Mouse (Mus musculus) limb, embryonic 14.5 days (tissue): Measurements from ENCODE around the gene L3hypdh. TPM values are rescaled to one million over a fixed set of nuclear protein-coding genes. Genes with fewer than 3 reads are reported as not detected.

Experiments used
- ATAC-seq: fragments of 200-750 bp; cut with Nextera tagmentation; 2 replicates; pipeline ENCODE4 v1.8.0; 2017; ENCODE audit warnings: low read depth, moderate number of reproducible peaks, moderate TSS enrichment; ENCODE audit not compliant: low FRiP score
- DNase-seq: peaks from one replicate; pipeline ENCODE4 v3.0.0-alpha.2; 2015; ENCODE audit warnings: low spot score
- H3K27ac ChIP-seq: fragments of 300-500 bp; sonication (generic); replicated peaks from 2 replicates; pipeline ENCODE4 v1.5.1; 2014; ENCODE audit warnings: low read depth, mild to moderate bottlenecking, low read length, moderate library complexity, mixed read lengths
- H3K27me3 ChIP-seq: fragments of 300-500 bp; sonication (generic); 2 replicates; pipeline ENCODE4 v1.6.1; 2014; ENCODE audit warnings: low read length, mixed read lengths; ENCODE audit not compliant: control insufficient read depth, insufficient read depth
- H3K36me3 ChIP-seq: fragments of 300-500 bp; sonication (generic); 2 replicates; pipeline ENCODE4 v1.6.1; 2014; ENCODE audit warnings: mild to moderate bottlenecking, low read length, moderate library complexity, mixed read lengths; ENCODE audit not compliant: control insufficient read depth, insufficient read depth
- H3K4me1 ChIP-seq: fragments of 300-500 bp; sonication (generic); 2 replicates; pipeline ENCODE4 v1.6.1; 2014; ENCODE audit warnings: antibody characterized with exemption, low read length, mixed read lengths; ENCODE audit not compliant: control insufficient read depth, insufficient read depth
- H3K4me2 ChIP-seq: fragments of 300-500 bp; sonication (generic); replicated peaks from 2 replicates; pipeline ENCODE4 v1.6.1; 2014; ENCODE audit warnings: low read depth, mild to moderate bottlenecking, low read length, moderate library complexity; ENCODE audit not compliant: severe bottlenecking
- H3K4me3 ChIP-seq: fragments of 300-500 bp; sonication (generic); replicated peaks from 2 replicates; pipeline ENCODE4 v1.5.1; 2014; ENCODE audit warnings: low read length
- H3K9ac ChIP-seq: fragments of 300-500 bp; sonication (generic); 2 replicates; pipeline ENCODE4 v1.6.1; 2014; ENCODE audit warnings: mild to moderate bottlenecking, low read depth, low read length, moderate library complexity; ENCODE audit not compliant: severe bottlenecking
- H3K9me3 ChIP-seq: fragments of 300-500 bp; sonication (generic); 2 replicates; pipeline ENCODE4 v1.6.1; 2016; ENCODE audit warnings: low read length; ENCODE audit not compliant: control insufficient read depth
- POLR2A ChIP-seq: fragments of 200-500 bp; IDR thresholded peaks from 2 replicates; pipeline ENCODE4 v1.8.0; 2012; ENCODE audit warnings: inconsistent platforms, mild to moderate bottlenecking, moderate library complexity, borderline replicate concordance; ENCODE audit not compliant: insufficient read depth, insufficient read length; ENCODE audit errors: extremely low read depth
- WGBS: fragments of 180-500 bp; shearing (Covaris S2); extraction: QIAGEN DNeasy Blood & Tissue Kit; methylation state at CpG from one replicate; pipeline ENCODE4 v1.1.7; 2014; 5-methylcytosine and 5-hydroxymethylcytosine counted together
- polyA plus RNA-seq, 2 experiments: library from polyadenylated mRNA; depleted of rRNA in 1 of 2; stranded (reverse) in 1 of 2; unstranded in 1 of 2; fragments of >200 nt; fragmentation: Nextera tagmentation in 1 of 2; extraction: Ambion mirVana in 1 of 2; gene quantifications; 2 replicates each; pipeline versions ENCODE4 v1.2.1 to v1.2.3; 2012 to 2014

Gene L3hypdh
- polyA plus RNA-seq, 2 experiments = 21.4 to 26.8 TPM

DNA sequence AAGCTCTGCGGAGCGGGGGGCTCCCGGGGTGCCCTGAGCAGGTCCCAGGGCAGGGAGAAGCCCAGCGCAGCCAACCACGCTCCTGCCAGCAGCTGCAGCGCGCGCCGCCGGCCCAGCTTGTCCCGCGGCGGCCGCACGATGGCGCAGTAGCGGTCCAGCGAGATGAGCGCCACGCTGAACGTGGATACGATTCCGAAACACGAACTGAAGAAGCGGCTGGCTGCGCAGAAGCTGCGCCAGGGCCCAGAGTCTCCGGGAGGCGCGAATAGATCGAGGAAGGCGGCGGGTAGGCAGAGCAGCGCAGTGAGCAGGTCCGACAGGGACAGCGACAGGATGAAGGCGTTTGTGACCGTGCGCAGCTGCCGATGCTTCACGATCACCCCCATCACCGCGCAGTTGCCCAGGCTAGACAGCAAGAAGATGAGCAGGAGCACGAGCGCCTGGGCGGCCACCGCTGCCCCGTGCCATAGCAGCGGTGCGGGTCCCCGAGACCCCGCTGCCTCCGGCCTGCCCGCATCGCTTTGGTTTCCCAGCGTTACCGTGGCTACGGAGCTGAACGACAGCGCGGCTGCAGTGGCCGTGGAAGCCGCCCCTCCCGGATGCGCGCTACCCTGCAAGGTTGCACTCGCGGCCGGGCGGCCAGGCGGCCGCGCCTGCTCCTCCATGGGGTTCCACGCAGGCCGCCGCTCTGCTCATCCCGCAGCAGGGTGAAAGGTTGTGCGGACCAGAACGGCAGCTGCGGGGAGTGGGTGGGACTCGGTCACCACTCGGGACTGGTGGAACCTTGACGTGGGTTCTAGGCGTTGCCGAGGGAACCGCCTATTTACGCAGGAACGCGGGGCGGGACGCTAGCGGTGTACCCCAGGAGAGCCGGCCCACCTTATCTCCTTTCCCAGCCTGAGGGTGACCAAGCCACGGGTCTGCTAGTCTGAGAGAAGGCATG, 14.6 kb downstream of the L3hypdh start, which contains the start of gene Gpr135:
Gene Gpr135 (minus strand): TSS at position 799 of the 943 bp plus-strand sequence.
- DNase-seq = peak; percentile 81
- Histone ChIP-seq H3K36me3 (peaks cover 3% of the 10 kb centered on the region; the same call in 1 of the 2 replicates), H3K9ac (peak within 1 kb of the TSS; percentile 55), H3K4me1 (peaks cover 8% of the 10 kb centered on the region; the same call in 1 of the 2 replicates), H3K9me3 (no peaks in the 10 kb centered on the region), H3K27me3 (peaks cover 23% of the 10 kb centered on the region), H3K4me2 (peak within 1 kb of the TSS; percentile 98), H3K27ac (no peak within 1 kb of the TSS), H3K4me3 (peak within 1 kb of the TSS; percentile 68)
- WGBS = under 1% methylated on average over 78 of the region's 94 CpGs
- 0 out of 2 replicates have a peak, but pooled peaks have one; percentile 15 for TF ChIP-seq POLR2A
- ATAC-seq = peak; percentile 87

GRCm38 (mm10) chr12:72069626-72070326, 15.5 kb downstream of the L3hypdh start:
- Histone ChIP-seq H3K4me3 (peak overlapping the region; percentile 68), H3K4me1 (peaks cover 8% of the 10 kb centered on the region; the same call in 1 of the 2 replicates), H3K27ac (no peak overlapping the region), H3K4me2 (peak overlapping the region; percentile 98), H3K27me3 (peaks cover 23% of the 10 kb centered on the region), H3K36me3 (peaks cover 3% of the 10 kb centered on the region; the same call in 1 of the 2 replicates), H3K9me3 (no peaks in the 10 kb centered on the region), H3K9ac (peak overlapping the region; percentile 55)
- ATAC-seq (peak; percentile 38), DNase-seq (no peak)
- 7% methylated on average over 40 of the region's 40 CpGs for WGBS
- TF ChIP-seq POLR2A = no peak

DNA sequence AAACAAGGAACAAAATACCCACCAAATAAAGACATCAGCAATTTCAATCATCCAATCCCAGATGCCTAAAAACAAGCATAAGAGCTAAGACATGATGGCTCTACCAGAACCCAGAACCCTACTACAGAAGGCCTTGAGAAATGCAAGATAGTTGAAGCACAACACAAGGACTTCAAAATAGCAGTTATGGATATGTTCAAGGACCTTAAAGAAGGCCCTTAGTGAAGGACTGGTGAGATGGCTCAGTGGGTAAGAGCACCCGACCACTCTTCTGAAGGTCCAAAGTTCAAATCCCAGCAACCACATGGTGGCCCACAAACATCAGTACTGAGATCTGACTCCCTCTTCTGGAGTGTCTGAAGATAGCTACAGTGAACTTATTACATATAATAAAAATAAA, 27.5 kb downstream of the L3hypdh start:
- no peak for DNase-seq
- Histone ChIP-seq H3K27me3 (no peaks in the 10 kb centered on the region), H3K4me3 (no peak overlapping the region), H3K4me2 (no peak overlapping the region), H3K9ac (no peak overlapping the region), H3K4me1 (no peaks in the 10 kb centered on the region), H3K9me3 (no peaks in the 10 kb centered on the region), H3K36me3 (no peaks in the 10 kb centered on the region), H3K27ac (no peak overlapping the region)
- ATAC-seq = no peak
- WGBS = 83% methylated on average over 1 of the region's 1 CpGs
- no peak for TF ChIP-seq POLR2A

DNA sequence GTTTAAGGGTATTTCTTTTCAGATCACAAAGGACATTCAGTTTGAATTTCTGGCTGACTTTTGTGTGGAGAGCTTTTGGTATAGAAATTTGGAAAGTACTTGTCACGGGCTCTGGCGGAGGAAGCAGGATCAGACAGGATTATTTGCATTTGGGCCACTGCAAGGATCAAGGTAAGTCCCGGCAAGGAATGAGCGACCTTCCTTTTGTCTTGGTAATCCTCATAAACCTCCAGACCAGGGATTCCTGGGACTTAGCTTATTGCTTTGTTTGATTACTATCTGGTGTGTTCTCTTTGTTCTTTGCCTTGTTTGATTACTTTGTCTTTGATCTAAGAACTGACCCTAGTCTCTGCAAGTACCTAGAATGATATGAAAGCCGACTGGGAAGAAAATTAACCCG, 31.4 kb downstream of the L3hypdh start:
- Histone ChIP-seq H3K4me2 (no peak overlapping the region), H3K4me1 (no peaks in the 10 kb centered on the region), H3K4me3 (no peak overlapping the region), H3K27ac (no peak overlapping the region), H3K27me3 (no peaks in the 10 kb centered on the region), H3K9me3 (no peaks in the 10 kb centered on the region), H3K9ac (no peak overlapping the region), H3K36me3 (no peaks in the 10 kb centered on the region)
- ATAC-seq = no peak
- TF ChIP-seq POLR2A = no peak
- no peak for DNase-seq
- WGBS = 28% methylated on average over 6 of the region's 6 CpGs

GRCm38 (mm10) chr12:72053303-72053702, 31.9 kb downstream of the L3hypdh start:
- peak; percentile 31 for DNase-seq

More at GRCm38 (mm10) chr12:72053303-72053702, 31.9 kb downstream of the L3hypdh start:
- no peak for TF ChIP-seq POLR2A
- Histone ChIP-seq H3K4me2 (no peak overlapping the region), H3K36me3 (no peaks in the 10 kb centered on the region), H3K4me3 (no peak overlapping the region), H3K9me3 (no peaks in the 10 kb centered on the region), H3K4me1 (no peaks in the 10 kb centered on the region), H3K27ac (no peak overlapping the region), H3K9ac (no peak overlapping the region), H3K27me3 (no peaks in the 10 kb centered on the region)
- 34% methylated on average over 6 of the region's 6 CpGs for WGBS
- no peak for ATAC-seq
